Mouse (Mus musculus) T-helper 1 cell (primary cell): Measurements from ENCODE around the gene Gpr137b.
"Not testable (repeated sequence)": the region's sequence is repeated elsewhere in the genome, so short reads cannot be mapped to it uniquely, and the experiment has no call there.

Source experiments
- in situ Hi-C: fragments of 300-600 bp; cut with MboI, MseI; formaldehyde crosslinking; loops from one replicate; pipeline ENCODE4 v1.15.1; 2025; ENCODE audit warnings: high pct_unique_total_duplicates

Gpr137b gene

GRCm38 (mm10) chr13:13371436-13371835, 22.4 kb downstream of the Gpr137b start:
- in situ Hi-C loops: loop anchor here (5.0 kb wide), 1 partner anchor 744 kb away; no protein-coding TSS in a partner anchor

GRCm38 (mm10) chr13:13366371-13366770, 27.4 kb downstream of the Gpr137b start:
- in situ Hi-C loops: not testable (repeated sequence)

- in situ Hi-C loops: not testable (repeated sequence)
Observed at GRCm38 (mm10) chr13:13363536-13363935, 30.3 kb downstream of the Gpr137b start.

DNA sequence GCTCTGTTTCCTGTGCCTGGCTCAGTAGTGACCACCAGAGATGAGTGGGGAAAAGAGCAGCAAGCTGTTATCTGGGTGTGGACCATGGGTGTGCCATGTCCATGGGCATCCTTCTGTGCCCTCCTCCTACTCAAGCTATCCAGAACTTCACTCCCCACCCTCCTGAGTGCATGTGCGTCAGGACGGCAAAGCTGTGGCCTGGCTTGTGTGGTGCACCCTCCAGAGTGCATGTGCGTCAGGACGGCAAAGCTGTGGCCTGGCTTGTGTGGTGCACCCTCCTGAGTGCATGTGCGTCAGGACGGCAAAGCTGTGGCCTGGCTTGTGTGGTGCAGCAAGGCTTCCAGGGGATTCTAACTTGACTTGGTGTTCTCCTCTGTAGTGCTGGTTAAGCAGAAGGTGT, 31.6 kb downstream of the Gpr137b start:
- in situ Hi-C loops: not testable (repeated sequence)

- in situ Hi-C loops: not testable (repeated sequence)
Observed at GRCm38 (mm10) chr13:13360045-13360444, 33.8 kb downstream of the Gpr137b start.

- in situ Hi-C loops: not testable (repeated sequence)
Observed at GRCm38 (mm10) chr13:13358602-13359001, 35.2 kb downstream of the Gpr137b start.

DNA sequence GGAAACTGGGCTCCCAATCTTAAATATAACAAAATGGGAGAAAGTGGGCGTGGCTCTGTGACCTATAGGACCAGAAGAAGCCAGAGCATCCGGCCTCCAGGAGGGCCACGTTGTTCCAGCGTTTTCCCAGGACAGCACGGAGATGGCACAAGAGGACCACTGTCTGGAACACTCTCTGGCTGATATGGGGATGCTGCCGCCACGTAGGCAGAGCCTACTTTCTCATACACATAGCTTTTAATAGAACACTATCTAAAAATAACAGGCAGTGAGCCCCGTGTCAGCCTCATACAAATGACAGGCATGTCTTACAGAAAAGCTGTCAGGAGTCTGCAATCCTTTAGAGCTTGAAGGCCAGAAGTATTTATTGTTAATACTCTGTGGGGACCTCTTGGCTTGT, 35.7 kb downstream of the Gpr137b start:
- in situ Hi-C loops: not testable (repeated sequence)

GRCm38 (mm10) chr13:13352113-13352512, 41.7 kb downstream of the Gpr137b start:
- in situ Hi-C loops: not testable (repeated sequence)

- in situ Hi-C loops: not testable (repeated sequence)
Observed at GRCm38 (mm10) chr13:13350681-13351080, 43.1 kb downstream of the Gpr137b start.

DNA sequence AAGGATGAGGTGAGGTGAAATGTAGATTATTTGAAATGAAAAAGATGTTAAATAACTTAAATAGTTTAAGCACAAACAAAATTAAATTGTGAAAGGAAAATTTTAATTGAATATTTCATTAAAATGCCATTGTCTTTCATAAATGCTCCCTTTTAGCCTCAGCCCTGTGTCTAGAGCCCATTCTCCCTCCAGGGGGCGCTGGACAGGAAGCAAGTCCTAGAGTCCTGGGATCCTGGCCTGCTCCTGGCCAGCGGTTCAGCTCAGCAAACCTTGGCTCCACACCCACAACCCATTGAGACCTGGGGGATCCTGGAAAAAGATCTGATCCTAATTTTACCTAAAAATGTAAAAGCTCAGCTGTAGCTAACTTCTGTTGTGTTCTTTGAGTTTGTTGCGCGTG, 44.5 kb downstream of the Gpr137b start:
- in situ Hi-C loops: no loop called here

DNA sequence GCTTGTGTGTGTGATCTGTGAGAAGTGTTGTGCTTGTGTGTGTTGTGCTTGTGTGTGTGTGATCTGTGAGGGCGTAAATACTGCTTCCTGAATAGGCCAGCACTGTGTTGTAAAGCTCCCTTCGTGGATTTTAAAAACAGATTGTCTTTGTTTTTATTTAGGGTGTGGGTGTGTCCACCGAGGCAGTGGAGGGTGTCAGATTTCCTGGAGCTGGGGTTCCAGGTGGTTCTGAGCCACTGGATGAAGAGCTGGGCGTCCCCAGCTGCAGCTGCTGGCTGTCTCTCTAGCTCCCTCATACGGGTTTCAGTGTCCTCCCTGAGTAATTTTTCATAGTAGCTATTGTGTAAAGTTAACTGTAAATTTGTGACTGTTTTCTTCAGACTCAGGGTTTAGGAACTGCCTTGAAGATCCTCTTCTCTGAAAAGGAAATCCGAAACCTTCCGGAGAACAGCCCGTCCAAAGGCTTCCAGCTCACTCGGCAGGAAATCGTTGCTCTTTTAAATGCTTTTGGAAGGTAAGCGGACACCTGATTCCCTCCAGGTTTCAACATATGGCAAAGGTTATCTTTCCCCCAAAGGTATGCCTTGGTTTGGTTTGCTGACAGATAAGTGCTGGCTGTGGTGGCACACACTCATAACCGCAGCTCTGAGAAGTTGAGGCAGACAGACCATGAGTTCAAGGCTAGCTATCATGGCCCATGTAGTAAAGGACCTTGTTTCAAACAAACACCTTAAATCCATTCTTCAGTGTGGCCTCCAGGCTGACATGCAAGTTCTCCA, 46.0 kb downstream of the Gpr137b start:
- in situ Hi-C loops: not testable (repeated sequence)

GRCm38 (mm10) chr13:13337361-13337760, 56.5 kb downstream of the Gpr137b start:
- in situ Hi-C loops: not testable (repeated sequence)

DNA sequence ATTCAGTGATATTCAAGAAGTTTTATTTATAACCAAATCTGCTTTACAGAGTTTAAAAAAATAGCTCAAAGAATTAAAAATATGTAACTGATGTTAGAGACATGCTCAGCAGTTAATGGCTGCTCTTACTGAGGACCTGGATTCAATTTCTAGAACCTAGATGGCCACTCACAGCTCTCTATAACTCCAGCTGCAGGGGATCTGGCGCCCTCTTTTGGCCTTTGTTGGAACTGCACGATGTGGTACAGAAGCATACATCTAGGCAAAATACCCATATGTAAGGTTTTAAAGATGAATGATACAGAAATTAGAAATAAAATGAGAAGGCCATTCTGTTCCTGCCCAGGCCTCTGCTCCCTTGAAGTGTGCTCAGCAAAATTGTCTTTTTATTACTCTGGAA, 64.9 kb downstream of the Gpr137b start:
- in situ Hi-C loops: no loop called here
